Mouse (Mus musculus) kidney, postnatal 4 days (tissue): Measurements from ENCODE around the gene Ddrgk1.

Experiments
- DNase-seq, 2 experiments: peaks; one replicate each; pipeline ENCODE4 v3.0.0; 2021; ENCODE audit warnings: mixed read lengths in 2 of 2

Ddrgk1 gene

GRCm38 (mm10) chr2:130664102-130664701 is at the start of gene Ddrgk1:
Ddrgk1 (minus strand) TSS chr2:130664659.
- DNase-seq = peak; percentile 93 to 96

- no peak for DNase-seq
Measured at GRCm38 (mm10) chr2:130707057-130707456, 42.6 kb upstream of the Ddrgk1 start.

- DNase-seq = no peak
Measured at GRCm38 (mm10) chr2:130706602-130707001, 42.1 kb upstream of the Ddrgk1 start.

- no peak for DNase-seq
Measured at GRCm38 (mm10) chr2:130705178-130705577, 40.7 kb upstream of the Ddrgk1 start.

GRCm38 (mm10) chr2:130704040-130705001 is 39.9 kb upstream of the Ddrgk1 start:
- DNase-seq = peak in 1 of 2 experiments; percentile 20

GRCm38 (mm10) chr2:130697821-130698266 is 33.4 kb upstream of the Ddrgk1 start:
- DNase-seq = peak in 1 of 2 experiments; percentile 14

GRCm38 (mm10) chr2:130697153-130697810 is 32.8 kb upstream of the Ddrgk1 start, which contains the start of gene Slc4a11:
Slc4a11 (minus strand) TSS chr2:130697519.
- peak; percentile 80 to 85 for DNase-seq

GRCm38 (mm10) chr2:130696700-130697152 is 32.3 kb upstream of the Ddrgk1 start:
- no peak for DNase-seq

- DNase-seq = no peak
Measured at GRCm38 (mm10) chr2:130693563-130693962, 29.1 kb upstream of the Ddrgk1 start.

GRCm38 (mm10) chr2:130689011-130689410 is 24.6 kb upstream of the Ddrgk1 start:
- no peak for DNase-seq

- no peak for DNase-seq
Measured at GRCm38 (mm10) chr2:130685426-130685825, 21.0 kb upstream of the Ddrgk1 start.

GRCm38 (mm10) chr2:130681531-130681930 is 17.1 kb upstream of the Ddrgk1 start:
- DNase-seq = no peak

- DNase-seq = peak in 1 of 2 experiments; percentile 16
Measured at GRCm38 (mm10) chr2:130679899-130680298, 15.4 kb upstream of the Ddrgk1 start.

GRCm38 (mm10) chr2:130679154-130679553 is 14.7 kb upstream of the Ddrgk1 start:
- no peak for DNase-seq

GRCm38 (mm10) chr2:130677211-130677610 is 12.8 kb upstream of the Ddrgk1 start:
- no peak for DNase-seq

GRCm38 (mm10) chr2:130667559-130667958 is 3.1 kb upstream of the Ddrgk1 start, which contains the start of gene Itpa:
Itpa (plus strand) TSS chr2:130667610.
- DNase-seq = peak; percentile 87 to 93

- DNase-seq = no peak
Measured at GRCm38 (mm10) chr2:130663342-130663741, 1.1 kb downstream of the Ddrgk1 start.

- no peak for DNase-seq
Measured at GRCm38 (mm10) chr2:130658530-130658929, 5.9 kb downstream of the Ddrgk1 start.

GRCm38 (mm10) chr2:130657541-130657940 is 6.9 kb downstream of the Ddrgk1 start:
- DNase-seq = no peak

- no peak for DNase-seq
Measured at GRCm38 (mm10) chr2:130656536-130656935, 7.9 kb downstream of the Ddrgk1 start.

- DNase-seq = no peak
Measured at GRCm38 (mm10) chr2:130655660-130656339, 8.7 kb downstream of the Ddrgk1 start.

GRCm38 (mm10) chr2:130653760-130654159 is 10.7 kb downstream of the Ddrgk1 start:
- no peak for DNase-seq
